Mouse (Mus musculus) layer of hippocampus, adult 9-10 months (tissue): ENCODE results near the gene Tnfaip8l1.

ENCODE experiments used
- DNase-seq: peaks from one replicate; pipeline ENCODE4 v3.0.0; 2022; ENCODE audit warnings: low spot score

Tnfaip8l1 gene

GRCm38 (mm10) chr17:56183658-56184103 lies 21.4 kb downstream of the Tnfaip8l1 start, which contains the start of gene Mydgf:
Gene Mydgf, minus strand, starts transcription at chr17:56183920.
- peak; percentile 90 for DNase-seq

DNA sequence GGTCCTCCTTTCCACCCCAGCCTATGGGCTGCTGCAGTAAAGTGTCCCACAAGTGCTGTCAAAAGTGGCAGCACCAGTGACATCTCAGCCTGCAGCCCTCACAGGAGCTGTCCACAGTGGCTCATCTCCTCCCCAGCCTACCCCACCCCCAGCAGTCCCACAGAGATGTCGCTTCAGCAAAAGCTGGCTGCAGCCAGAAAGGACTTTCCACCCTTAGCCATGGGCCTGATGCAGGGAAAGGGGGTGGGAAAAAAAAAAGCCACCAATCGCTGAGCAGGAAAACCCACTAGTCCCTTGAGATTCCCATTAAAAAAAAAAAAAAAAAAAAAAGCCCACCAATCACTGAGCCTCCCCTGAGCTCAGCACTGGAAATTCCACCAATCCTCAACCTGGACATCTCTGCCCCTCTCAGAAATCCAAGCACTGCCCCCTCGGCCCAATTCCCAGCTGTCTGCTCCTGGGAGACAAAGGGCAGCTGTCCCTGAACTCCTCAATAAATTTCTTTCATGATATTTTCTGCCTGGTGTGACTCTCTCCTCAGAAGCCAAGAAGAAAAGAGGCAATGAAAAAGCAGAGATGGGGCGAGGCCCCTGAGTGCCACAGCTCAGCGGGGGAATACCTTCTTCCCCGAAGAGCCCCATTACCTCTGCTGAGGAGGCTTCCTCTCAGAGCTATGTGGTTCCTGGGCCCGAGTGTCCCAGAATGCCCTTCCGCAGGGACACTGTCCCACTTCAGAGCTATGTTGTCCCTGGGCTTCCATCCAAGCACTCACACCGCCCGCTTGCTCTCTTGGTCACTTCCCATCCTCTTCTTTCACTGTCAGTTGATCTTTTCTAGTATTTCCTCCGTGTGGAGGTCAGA lies 23.2 kb downstream of the Tnfaip8l1 start:
- DNase-seq = no peak

- DNase-seq = no peak
Measured at GRCm38 (mm10) chr17:56191266-56191665, 29.0 kb downstream of the Tnfaip8l1 start.

GRCm38 (mm10) chr17:56194357-56194756 lies 32.1 kb downstream of the Tnfaip8l1 start:
- DNase-seq = no peak

DNA sequence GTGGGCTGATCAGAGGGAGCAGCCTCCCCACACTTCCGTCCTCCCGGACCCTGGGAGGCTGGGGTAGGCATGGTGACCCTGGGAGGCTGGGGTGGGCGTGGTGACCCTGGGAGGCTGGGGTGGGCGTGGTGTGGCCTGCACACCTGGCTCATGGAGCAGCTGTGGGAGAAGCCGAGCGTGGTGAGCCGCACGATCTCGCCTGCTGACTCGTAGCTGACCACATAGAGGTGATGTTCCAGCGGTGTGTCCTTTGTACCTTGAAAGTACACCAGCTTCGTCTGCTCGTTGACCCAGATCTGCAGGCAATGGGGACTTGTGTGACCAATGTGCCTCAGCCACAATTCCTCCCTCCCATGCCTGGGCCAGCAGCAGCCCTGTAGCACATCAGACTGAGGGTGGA lies 32.5 kb downstream of the Tnfaip8l1 start:
- no peak for DNase-seq

GRCm38 (mm10) chr17:56196860-56197259 lies 34.6 kb downstream of the Tnfaip8l1 start:
- no peak for DNase-seq

DNA sequence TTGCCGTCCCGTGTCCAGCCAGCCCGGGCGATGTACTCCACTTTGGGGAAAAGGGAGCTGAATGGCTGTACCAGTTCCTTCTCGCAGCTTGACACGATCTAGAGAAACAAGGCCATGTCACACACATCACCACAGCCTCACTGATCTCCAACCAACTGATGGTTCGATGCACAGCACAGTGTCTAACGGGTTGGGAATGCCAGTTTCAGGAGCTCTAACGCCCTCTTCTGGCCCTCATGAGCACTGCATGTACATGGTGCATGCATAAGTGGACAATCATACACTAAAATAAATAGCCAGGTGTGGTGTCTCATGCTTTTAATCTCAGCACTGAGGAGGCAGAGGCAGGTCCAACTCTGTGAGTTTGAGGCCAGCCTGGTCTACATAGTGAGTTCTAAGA lies 38.3 kb downstream of the Tnfaip8l1 start:
- DNase-seq = no peak

DNA sequence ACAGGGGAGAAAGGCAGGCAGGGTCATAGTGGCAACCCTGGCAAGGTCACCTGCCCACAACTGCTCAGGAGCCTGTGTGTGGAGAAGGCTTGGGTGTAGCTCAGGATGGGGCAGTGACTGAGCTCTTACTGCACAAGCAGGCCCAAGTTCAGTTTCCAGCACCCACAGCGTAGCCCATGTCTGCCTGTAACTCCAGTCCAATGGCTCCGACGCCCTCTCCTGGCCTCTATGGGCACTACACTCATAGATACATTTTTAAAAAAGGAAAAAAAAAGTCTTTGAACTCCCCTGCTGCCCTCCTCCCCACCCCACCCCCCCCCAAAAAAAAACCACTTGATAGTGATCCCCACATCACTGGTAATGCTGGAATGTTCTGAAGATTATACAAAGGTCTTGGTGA lies 39.4 kb downstream of the Tnfaip8l1 start:
- DNase-seq = no peak

DNA sequence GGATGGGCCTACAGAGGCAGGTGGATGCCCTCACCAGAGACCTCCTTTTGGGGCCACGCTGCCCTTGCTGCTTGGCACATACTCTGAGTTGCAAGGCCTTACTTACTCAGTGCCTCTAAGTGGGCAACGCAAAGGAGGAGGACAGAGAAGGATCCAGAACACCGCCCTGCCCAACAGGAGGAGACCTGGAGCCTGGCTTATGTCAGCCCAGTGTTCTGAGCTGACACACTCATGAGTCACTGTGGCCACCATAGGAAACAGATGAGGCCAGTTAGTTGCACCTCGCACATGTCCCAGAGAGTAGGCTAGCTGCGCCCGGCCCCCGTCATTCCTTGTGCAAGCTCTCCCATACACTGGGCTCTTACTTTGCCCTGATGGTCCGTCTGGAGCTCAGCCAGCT lies 40.2 kb downstream of the Tnfaip8l1 start:
- no peak for DNase-seq

- no peak for DNase-seq
Measured at GRCm38 (mm10) chr17:56203729-56204128, 41.5 kb downstream of the Tnfaip8l1 start.

DNA sequence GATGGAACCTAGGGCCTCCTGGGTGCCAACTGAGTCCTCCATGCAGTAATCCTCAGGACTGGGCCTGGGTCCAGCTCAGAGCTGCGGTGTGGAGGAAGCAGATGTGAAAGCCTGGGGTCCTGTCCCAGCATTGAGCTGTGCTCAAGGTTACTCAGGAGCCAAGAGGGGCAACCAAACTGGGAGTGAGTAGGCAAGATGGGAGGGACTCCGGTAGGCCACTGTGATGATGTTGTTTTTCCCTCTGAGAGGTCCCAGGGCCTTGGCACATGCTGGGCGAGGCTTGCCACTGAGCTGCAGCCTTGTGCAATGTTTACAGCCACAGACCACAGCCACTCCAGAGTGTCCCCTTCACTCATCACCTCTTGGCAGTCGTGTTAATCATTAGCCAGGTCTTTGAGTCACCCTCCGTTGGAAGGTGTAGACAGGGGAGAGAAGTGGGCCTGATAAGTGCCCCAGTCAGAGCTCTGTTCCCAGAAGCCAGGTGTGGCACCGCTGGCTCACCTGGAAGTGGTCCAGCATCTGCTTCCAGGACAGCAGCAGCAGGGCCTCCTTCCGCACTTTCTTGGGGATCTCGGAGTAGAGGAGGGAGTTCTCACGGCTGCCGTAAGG lies 44.1 kb downstream of the Tnfaip8l1 start:
- DNase-seq = no peak

DNA sequence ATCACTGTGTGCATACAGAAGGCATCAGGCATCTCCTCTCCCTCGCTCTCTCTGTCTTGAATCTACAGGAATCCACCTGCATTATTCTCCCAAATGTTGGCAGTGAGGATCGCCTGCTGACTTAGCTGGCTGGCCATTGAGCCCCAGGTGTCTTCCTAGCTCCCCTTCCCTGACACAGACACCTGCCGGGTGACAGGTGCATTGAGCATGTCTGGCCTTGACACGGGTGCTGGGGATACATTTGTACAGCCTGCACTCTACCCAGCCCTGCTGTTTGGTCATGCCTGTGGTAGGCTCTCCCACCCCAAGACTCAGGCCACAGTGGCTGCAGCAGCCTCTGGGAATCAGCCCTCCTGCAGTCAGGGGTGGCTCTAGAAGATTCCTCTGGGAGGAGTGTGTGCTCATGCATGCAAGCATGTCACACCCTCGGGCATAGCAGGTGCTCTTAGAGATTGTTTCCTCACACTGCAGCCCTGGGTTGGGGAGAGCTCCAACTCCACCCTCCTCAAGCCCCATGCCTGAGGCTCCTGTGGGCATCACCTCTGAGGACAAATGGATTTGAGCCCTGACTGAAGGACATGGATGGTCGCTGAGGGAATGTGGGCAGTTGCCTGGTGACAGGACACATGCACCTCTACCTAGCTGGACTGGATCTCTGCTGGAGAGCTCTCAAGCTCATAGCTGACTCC lies 44.9 kb downstream of the Tnfaip8l1 start:
- DNase-seq = no peak

GRCm38 (mm10) chr17:56207963-56208530 lies 45.8 kb downstream of the Tnfaip8l1 start:
- no peak for DNase-seq

- DNase-seq = no peak
Measured at GRCm38 (mm10) chr17:56208821-56209220, 46.5 kb downstream of the Tnfaip8l1 start.

DNA sequence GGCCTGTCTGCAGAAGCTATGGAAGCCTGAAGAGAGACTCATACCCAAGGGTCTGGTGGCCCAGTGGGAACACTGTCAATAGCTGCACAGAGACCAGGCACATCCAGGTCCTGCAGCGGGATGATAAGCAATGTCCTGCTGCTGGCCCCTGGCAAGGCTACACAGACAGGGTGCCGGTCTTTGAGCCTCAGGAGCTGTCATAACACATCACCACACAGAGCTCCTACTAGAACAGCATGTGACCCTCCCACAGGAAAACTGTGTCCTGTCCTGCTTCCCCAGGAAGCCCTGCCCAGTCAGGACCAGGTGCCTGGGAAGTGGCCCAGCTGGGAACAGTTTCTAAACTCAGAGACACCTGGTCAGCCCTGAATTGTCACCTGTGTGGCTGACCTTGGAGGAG lies 48.8 kb downstream of the Tnfaip8l1 start:
- DNase-seq = no peak

DNA sequence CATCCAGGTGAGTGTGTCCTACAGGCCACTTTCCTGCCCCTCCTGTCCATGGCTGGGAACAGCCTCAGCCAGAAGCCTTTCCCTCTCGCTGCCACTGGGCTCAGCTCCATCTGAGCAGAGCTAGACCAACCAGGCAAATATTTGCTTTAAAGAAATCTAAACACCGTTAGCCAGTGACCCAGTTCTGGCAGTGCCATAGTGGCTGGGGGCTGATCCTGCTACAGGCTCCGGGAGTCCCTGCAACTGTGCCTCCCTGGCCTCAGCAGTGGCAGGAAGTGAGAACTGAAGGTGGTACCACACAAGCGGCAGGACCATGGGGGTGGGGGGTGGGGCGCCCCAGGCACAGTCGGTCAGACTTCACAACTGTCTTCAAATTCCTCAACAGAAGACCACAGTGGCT lies 50.4 kb downstream of the Tnfaip8l1 start:
- no peak for DNase-seq

- DNase-seq = no peak
Measured at GRCm38 (mm10) chr17:56214229-56214628, 52.0 kb downstream of the Tnfaip8l1 start.

DNA sequence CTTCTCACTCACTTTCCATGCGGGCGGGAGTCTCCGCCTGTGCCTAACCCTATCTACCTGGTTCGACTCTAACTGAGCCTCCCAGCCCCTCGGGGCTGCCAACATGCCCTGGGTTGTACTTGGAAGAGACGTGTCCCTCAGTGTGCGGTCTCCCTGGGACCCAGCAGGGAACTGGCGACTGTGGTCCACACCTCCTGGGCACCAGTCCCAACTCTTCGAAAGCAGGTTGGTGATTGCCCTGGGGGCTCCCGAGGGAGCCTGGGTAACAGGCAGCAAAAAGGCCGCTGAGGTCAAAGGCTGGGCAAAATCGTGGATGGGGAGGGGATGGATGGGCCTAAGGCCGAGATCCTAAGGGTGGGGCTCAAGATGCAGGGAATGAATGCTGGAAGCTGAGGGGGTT lies 55.4 kb downstream of the Tnfaip8l1 start:
- DNase-seq = no peak

- peak; percentile 75 for DNase-seq
Measured at GRCm38 (mm10) chr17:56218377-56219191, 56.3 kb downstream of the Tnfaip8l1 start, which contains the start of gene Dpp9. Gene Dpp9, minus strand, starts transcription at chr17:56218905.

DNA sequence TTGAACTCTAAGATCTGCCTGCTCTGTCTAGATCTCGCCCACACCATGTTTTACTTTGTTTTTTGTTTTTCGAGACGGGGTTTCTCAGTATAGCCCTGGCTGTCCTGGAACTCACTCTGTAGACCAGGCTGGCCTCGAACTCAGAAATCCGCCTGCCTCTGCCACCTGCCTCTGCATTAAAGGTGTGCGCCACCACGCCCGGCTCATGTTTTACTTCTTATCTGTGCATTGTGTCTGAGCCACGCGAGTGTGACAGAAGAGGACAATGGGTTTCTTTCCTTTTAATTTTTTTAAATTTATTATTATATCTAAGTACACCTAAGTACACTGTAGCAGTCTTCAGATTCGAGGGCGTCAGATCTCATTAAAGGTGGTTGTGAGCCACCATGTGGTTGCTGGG lies 57.0 kb downstream of the Tnfaip8l1 start:
- DNase-seq = no peak

GRCm38 (mm10) chr17:56219805-56220204 lies 57.5 kb downstream of the Tnfaip8l1 start:
- DNase-seq = no peak
